Mouse (Mus musculus) lung, postnatal 0 days (tissue): ENCODE results near the gene Ppp4r3a. TPM values are rescaled to one million over a fixed set of nuclear protein-coding genes. Genes with fewer than 3 reads are reported as not detected.

ENCODE experiments used
- ATAC-seq: fragments of 200-750 bp; cut with Nextera tagmentation; 2 replicates; pipeline ENCODE4 v1.8.0; 2017; ENCODE audit warnings: moderate library complexity
- DNase-seq: peaks from one replicate; pipeline ENCODE4 v3.0.0-alpha.2; 2016; ENCODE audit warnings: low spot score
- H3K27ac ChIP-seq: fragments of 300-500 bp; sonication (generic); 2 replicates; pipeline ENCODE4 v1.5.1; 2014; ENCODE audit warnings: antibody characterized with exemption, mild to moderate bottlenecking, low read length, mixed read lengths
- H3K27me3 ChIP-seq: fragments of 300-500 bp; sonication (generic); replicated peaks from 2 replicates; pipeline ENCODE4 v1.6.1; 2014; ENCODE audit warnings: low read length, mixed read lengths; ENCODE audit not compliant: insufficient read depth
- H3K36me3 ChIP-seq: fragments of 300-500 bp; sonication (generic); 2 replicates; pipeline ENCODE4 v1.6.1; 2014; ENCODE audit warnings: low read length, mixed read lengths; ENCODE audit not compliant: insufficient read depth
- H3K4me1 ChIP-seq: fragments of 300-500 bp; sonication (generic); 2 replicates; pipeline ENCODE4 v1.6.1; 2014; ENCODE audit warnings: antibody characterized with exemption, low read depth, low read length, mixed read lengths; ENCODE audit not compliant: insufficient read depth
- H3K4me2 ChIP-seq: fragments of 300-500 bp; sonication (generic); replicated peaks from 2 replicates; pipeline ENCODE4 v1.6.1; 2014; ENCODE audit warnings: low read depth, mild to moderate bottlenecking, low read length, moderate library complexity, mixed read lengths
- H3K4me3 ChIP-seq: fragments of 300-500 bp; sonication (generic); 2 replicates; pipeline ENCODE4 v1.5.1; 2014; ENCODE audit warnings: low read depth, low read length
- H3K9ac ChIP-seq: fragments of 300-500 bp; sonication (generic); replicated peaks from 2 replicates; pipeline ENCODE4 v1.6.1; 2014; ENCODE audit warnings: low read depth, mild to moderate bottlenecking
- H3K9me3 ChIP-seq: fragments of 300-500 bp; sonication (generic); 2 replicates; pipeline ENCODE4 v1.6.1; 2016; ENCODE audit warnings: low read length, mixed read lengths
- CTCF ChIP-seq: IDR thresholded peaks from 2 replicates; pipeline ENCODE4 v1.5.1; 2016; ENCODE audit warnings: antibody characterized with exemption, mild to moderate bottlenecking
- EP300 ChIP-seq: IDR thresholded peaks from 2 replicates; pipeline ENCODE4 v1.6.1; 2016; ENCODE audit warnings: antibody characterized with exemption, mild to moderate bottlenecking, control low read depth
- WGBS: fragments of 180-500 bp; shearing (Covaris S2); extraction: QIAGEN DNeasy Blood & Tissue Kit; methylation state at CpG from one replicate; pipeline ENCODE4 v1.1.7; 2014; 5-methylcytosine and 5-hydroxymethylcytosine counted together
- polyA plus RNA-seq: library from polyadenylated mRNA; unstranded; fragments of >200 nt; fragmentation: Nextera tagmentation; extraction: Ambion mirVana; gene quantifications from 2 replicates; pipeline ENCODE4 v1.2.1, GENCODE M21; 2015

Gene Ppp4r3a
- polyA plus RNA-seq, 1 experiment from 2014 or later, result 16.4 TPM

GRCm38 (mm10) chr12:101066329-101066728 lies 17.2 kb downstream of the Ppp4r3a start:
- ATAC-seq, result no peak
- H3K27ac ChIP-seq, result no peak overlapping the region
- no peak for DNase-seq
- H3K4me3 ChIP-seq, result no peak overlapping the region
- peaks cover 9% of the 10 kb centered on the region; the same call in 1 of the 2 replicates for H3K36me3 ChIP-seq
- no peaks in the 10 kb centered on the region for H3K4me1 ChIP-seq
- no peak overlapping the region for H3K4me2 ChIP-seq
- WGBS, result 97% methylated on average over 1 of the region's 1 CpGs
- H3K9ac ChIP-seq, result no peak overlapping the region
- H3K27me3 ChIP-seq, result no peaks in the 10 kb centered on the region
- TF ChIP-seq EP300 (no peak), CTCF (no peak)
- H3K9me3 ChIP-seq, result no peaks in the 10 kb centered on the region

GRCm38 (mm10) chr12:101039956-101040355 lies 43.5 kb downstream of the Ppp4r3a start:
- no peaks in the 10 kb centered on the region for H3K9me3 ChIP-seq
- ATAC-seq, result no peak
- no peaks in the 10 kb centered on the region for H3K4me1 ChIP-seq
- TF ChIP-seq CTCF, result no peak
- no peak for TF ChIP-seq EP300
- no peak overlapping the region for H3K27ac ChIP-seq
- no peak overlapping the region for H3K9ac ChIP-seq
- no peak overlapping the region for H3K4me2 ChIP-seq
- H3K4me3 ChIP-seq, result no peak overlapping the region
- no peaks in the 10 kb centered on the region for H3K27me3 ChIP-seq
- peaks cover 41% of the 10 kb centered on the region for H3K36me3 ChIP-seq
- DNase-seq, result no peak

GRCm38 (mm10) chr12:101028954-101029731 lies 54.4 kb downstream of the Ppp4r3a start, which contains the start of gene Ccdc88c:
TSS of gene Ccdc88c (minus strand) at chr12:101029056.
- Histone ChIP-seq H3K36me3 (no peaks in the 10 kb centered on the region), H3K9me3 (no peaks in the 10 kb centered on the region), H3K4me2 (peak within 1 kb of the TSS; percentile 96), H3K9ac (peak within 1 kb of the TSS; percentile 44), H3K4me1 (no peaks in the 10 kb centered on the region; the same call in 1 of the 2 replicates), H3K4me3 (peak within 1 kb of the TSS; percentile 63), H3K27me3 (no peaks in the 10 kb centered on the region; the same call in 1 of the 2 replicates), H3K27ac (peak within 1 kb of the TSS; percentile 78)
- under 1% methylated on average over 44 of the region's 56 CpGs for WGBS
- DNase-seq (peak; percentile 89), ATAC-seq (peak; percentile 86)
- TF ChIP-seq CTCF, result peak; percentile 85
- TF ChIP-seq EP300, result no peak

DNA sequence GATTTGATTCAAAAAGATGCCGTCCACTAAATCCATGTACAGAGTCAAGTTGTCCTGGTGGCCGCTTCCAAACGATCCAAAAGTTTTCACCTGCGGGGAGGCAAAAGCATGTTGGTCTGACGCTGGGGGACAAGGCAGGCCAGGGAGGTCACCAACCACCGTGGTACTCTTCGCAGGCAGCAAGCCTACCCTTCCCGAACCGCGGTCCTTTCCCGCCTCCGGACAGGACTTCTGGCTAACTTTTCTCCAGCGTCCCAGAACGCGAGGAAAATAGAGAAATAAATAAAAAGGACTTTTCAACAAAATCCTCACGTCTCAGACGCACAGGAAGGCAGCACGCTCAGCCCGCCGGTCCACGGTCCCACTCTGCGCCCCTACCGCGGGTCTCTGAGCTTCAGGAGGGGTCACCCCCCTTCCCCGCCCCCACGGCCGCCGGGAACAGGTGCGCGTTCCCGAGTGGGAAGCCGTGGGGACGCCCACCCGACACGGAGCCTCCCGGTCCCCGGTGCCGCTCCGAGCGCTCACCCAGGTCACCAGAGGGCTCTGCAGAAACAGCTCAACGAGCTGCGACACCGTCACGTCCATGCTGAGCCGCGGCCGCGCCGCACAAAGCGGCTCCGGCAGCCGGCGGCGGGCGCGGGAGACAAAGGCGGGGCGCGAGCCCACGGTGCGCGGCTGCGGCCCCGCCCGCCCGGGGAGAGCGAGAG lies 55.1 kb downstream of the Ppp4r3a start:
- H3K4me1 ChIP-seq, result no peaks in the 10 kb centered on the region; the same call in 1 of the 2 replicates
- H3K9ac ChIP-seq, result peak overlapping the region; percentile 44
- peak overlapping the region; percentile 78 for H3K27ac ChIP-seq
- peak overlapping the region; percentile 63 for H3K4me3 ChIP-seq
- H3K4me2 ChIP-seq, result peak overlapping the region; percentile 96
- DNase-seq, result no peak
- WGBS, result under 1% methylated on average over 49 of the region's 67 CpGs
- TF ChIP-seq EP300, result no peak
- TF ChIP-seq CTCF, result no peak
- no peak for ATAC-seq
- H3K36me3 ChIP-seq, result no peaks in the 10 kb centered on the region
- no peaks in the 10 kb centered on the region for H3K9me3 ChIP-seq
- no peaks in the 10 kb centered on the region; the same call in 1 of the 2 replicates for H3K27me3 ChIP-seq

- Histone ChIP-seq H3K36me3 (no peaks in the 10 kb centered on the region), H3K4me1 (no peaks in the 10 kb centered on the region; the same call in 1 of the 2 replicates), H3K27ac (peak overlapping the region; percentile 78; the same call in 1 of the 2 replicates), H3K4me2 (peak overlapping the region; percentile 96), H3K4me3 (peak overlapping the region; percentile 63), H3K27me3 (no peaks in the 10 kb centered on the region; the same call in 1 of the 2 replicates), H3K9ac (no peak overlapping the region), H3K9me3 (no peaks in the 10 kb centered on the region)
- DNase-seq (peak; percentile 59), ATAC-seq (no peak)
- TF ChIP-seq EP300 (no peak), CTCF (no peak)
- WGBS, result 6% methylated on average over 19 of the region's 19 CpGs
These were observed 55.9 kb downstream of the Ppp4r3a start for GRCm38 (mm10) chr12:101027451-101028246.

DNA sequence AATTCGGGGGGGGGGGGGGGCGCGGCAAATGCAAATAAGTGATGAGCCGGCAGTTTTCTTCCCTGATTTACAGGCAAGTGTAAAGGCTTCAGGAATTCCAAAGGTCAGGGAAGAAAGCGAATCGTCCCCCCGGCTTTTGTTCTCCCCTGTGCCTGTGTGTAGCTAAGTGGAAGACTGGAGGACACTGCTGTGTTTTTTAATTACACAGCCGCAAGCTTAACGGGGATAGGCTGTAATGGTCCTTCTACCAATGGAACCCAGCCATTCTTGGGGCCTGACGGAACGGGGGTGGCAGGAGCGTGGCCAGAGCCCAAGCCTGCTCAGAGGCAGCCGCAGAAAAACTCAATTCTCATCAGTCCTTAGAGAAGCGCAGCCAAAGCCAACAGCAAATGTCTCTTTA lies 56.6 kb downstream of the Ppp4r3a start:
- Histone ChIP-seq H3K4me1 (no peaks in the 10 kb centered on the region; the same call in 1 of the 2 replicates), H3K9ac (no peak overlapping the region), H3K9me3 (no peaks in the 10 kb centered on the region), H3K27ac (peak overlapping the region; percentile 62), H3K4me2 (peak overlapping the region; percentile 96), H3K27me3 (no peaks in the 10 kb centered on the region; the same call in 1 of the 2 replicates), H3K36me3 (no peaks in the 10 kb centered on the region), H3K4me3 (peak overlapping the region; percentile 21)
- TF ChIP-seq CTCF (no peak), EP300 (no peak)
- ATAC-seq (no peak), DNase-seq (no peak)
- 29% methylated on average over 14 of the region's 14 CpGs for WGBS
